Mouse (Mus musculus): ENCODE data around the gene Ghrhr. TPM values are rescaled to one million over a fixed set of nuclear protein-coding genes. Genes with fewer than 3 reads are reported as not detected.

The Ghrhr gene
- not detected in 2 replicates for polyA plus RNA-seq (2012; ENCODE audit: insufficient read depth, insufficient read length, low replicate concordance, missing spikeins)

- WGBS: 84% methylated on average over 6 of the region's 6 CpGs
- TF ChIP-seq CTCF (IDR thresholded peaks at IDR 0.05; ENCODE audit: insufficient read depth, low read depth, low read length) (no peak), POLR2A (IDR thresholded peaks at IDR 0.05; ENCODE audit: insufficient read depth, low read depth, low read length) (no peak)
- Histone ChIP-seq H3K4me3 (ENCODE audit: insufficient read depth, low read depth, low read length) (no peak within 1 kb of the TSS), H3K27ac (ENCODE audit: insufficient read depth, low read depth, low read length) (no peak within 1 kb of the TSS), H3K4me1 (ENCODE audit: control insufficient read depth, insufficient read depth, low read length) (peaks cover 9% of the 10 kb centered on the region)
Measured at GRCm38 (mm10) chr6:55376076-55376475, at the start of gene Ghrhr. Ghrhr (plus strand) TSS chr6:55376295.

DNA sequence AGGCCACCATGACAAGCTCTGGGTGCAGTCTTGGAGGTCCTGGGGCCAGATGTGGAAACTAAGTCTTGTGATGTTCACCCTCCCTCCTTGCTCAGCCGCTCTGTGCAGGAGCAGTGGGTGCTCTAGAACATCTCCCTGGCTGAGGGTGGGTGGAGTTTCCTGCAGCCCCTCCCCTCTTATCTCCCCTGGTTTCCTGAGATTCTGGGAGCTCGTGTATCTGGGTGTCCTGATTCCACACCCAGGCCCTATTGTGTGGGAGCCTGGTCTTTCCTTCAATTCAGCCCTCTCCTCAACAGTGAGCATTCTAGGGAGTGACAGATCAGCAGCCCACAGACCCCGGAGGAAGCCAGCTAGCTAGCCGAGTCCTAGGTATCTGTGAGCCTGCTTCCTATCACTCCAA, 49.8 kb upstream of the Ghrhr start:
- TF ChIP-seq CTCF (IDR thresholded peaks at IDR 0.05; ENCODE audit: insufficient read depth, low read depth, low read length): no peak
- no peak for TF ChIP-seq POLR2A (IDR thresholded peaks at IDR 0.05; ENCODE audit: insufficient read depth, low read depth, low read length)
- no peak overlapping the region for H3K27ac ChIP-seq (ENCODE audit: insufficient read depth, low read depth, low read length)
- WGBS: 86% methylated on average over 4 of the region's 4 CpGs
- H3K4me1 ChIP-seq (ENCODE audit: control insufficient read depth, insufficient read depth, low read length): 0 out of 2 replicates have a peak, but pooled peaks cover under 1% of the 10 kb centered on the region
- H3K4me3 ChIP-seq (ENCODE audit: insufficient read depth, low read depth, low read length): no peak overlapping the region

GRCm38 (mm10) chr6:55327326-55327725, 48.8 kb upstream of the Ghrhr start:
- TF ChIP-seq POLR2A (IDR thresholded peaks at IDR 0.05; ENCODE audit: insufficient read depth, low read depth, low read length): no peak
- no peak for TF ChIP-seq CTCF (IDR thresholded peaks at IDR 0.05; ENCODE audit: insufficient read depth, low read depth, low read length)
- H3K4me3 ChIP-seq (ENCODE audit: insufficient read depth, low read depth, low read length): no peak overlapping the region
- peaks cover 7% of the 10 kb centered on the region; the same call in 1 of the 2 replicates for H3K4me1 ChIP-seq (ENCODE audit: control insufficient read depth, insufficient read depth, low read length)
- H3K27ac ChIP-seq (ENCODE audit: insufficient read depth, low read depth, low read length): no peak overlapping the region
- 93% methylated on average over 13 of the region's 13 CpGs for WGBS

GRCm38 (mm10) chr6:55328179-55328578, 47.9 kb upstream of the Ghrhr start:
- no peak for TF ChIP-seq POLR2A (IDR thresholded peaks at IDR 0.05; ENCODE audit: insufficient read depth, low read depth, low read length)
- no peak for TF ChIP-seq CTCF (IDR thresholded peaks at IDR 0.05; ENCODE audit: insufficient read depth, low read depth, low read length)
- peaks cover 8% of the 10 kb centered on the region for H3K4me1 ChIP-seq (ENCODE audit: control insufficient read depth, insufficient read depth, low read length)
- H3K4me3 ChIP-seq (ENCODE audit: insufficient read depth, low read depth, low read length): no peak overlapping the region
- WGBS: 78% methylated on average over 4 of the region's 4 CpGs
- H3K27ac ChIP-seq (ENCODE audit: insufficient read depth, low read depth, low read length): no peak overlapping the region

- Histone ChIP-seq H3K4me3 (ENCODE audit: insufficient read depth, low read depth, low read length) (no peak overlapping the region), H3K4me1 (ENCODE audit: control insufficient read depth, insufficient read depth, low read length) (peaks cover 15% of the 10 kb centered on the region), H3K27ac (ENCODE audit: insufficient read depth, low read depth, low read length) (no peak overlapping the region)
- 74% methylated on average over 6 of the region's 6 CpGs for WGBS
- TF ChIP-seq CTCF (IDR thresholded peaks at IDR 0.05; ENCODE audit: insufficient read depth, low read depth, low read length): no peak
- no peak for TF ChIP-seq POLR2A (IDR thresholded peaks at IDR 0.05; ENCODE audit: insufficient read depth, low read depth, low read length)
Measured at GRCm38 (mm10) chr6:55331315-55331714, 44.8 kb upstream of the Ghrhr start.

- 57% methylated on average over 5 of the region's 5 CpGs for WGBS
- TF ChIP-seq CTCF (IDR thresholded peaks at IDR 0.05; ENCODE audit: insufficient read depth, low read depth, low read length) (no peak), POLR2A (IDR thresholded peaks at IDR 0.05; ENCODE audit: insufficient read depth, low read depth, low read length) (no peak)
- no peak overlapping the region for H3K4me3 ChIP-seq (ENCODE audit: insufficient read depth, low read depth, low read length)
- no peak overlapping the region for H3K27ac ChIP-seq (ENCODE audit: insufficient read depth, low read depth, low read length)
- peaks cover 19% of the 10 kb centered on the region for H3K4me1 ChIP-seq (ENCODE audit: control insufficient read depth, insufficient read depth, low read length)
Measured at GRCm38 (mm10) chr6:55332100-55332772, 43.9 kb upstream of the Ghrhr start.

- Histone ChIP-seq H3K27ac (ENCODE audit: insufficient read depth, low read depth, low read length) (no peak overlapping the region), H3K4me1 (ENCODE audit: control insufficient read depth, insufficient read depth, low read length) (peaks cover 19% of the 10 kb centered on the region), H3K4me3 (ENCODE audit: insufficient read depth, low read depth, low read length) (no peak overlapping the region)
- WGBS: 75% methylated on average over 6 of the region's 6 CpGs
- TF ChIP-seq CTCF (IDR thresholded peaks at IDR 0.05; ENCODE audit: insufficient read depth, low read depth, low read length) (no peak), POLR2A (IDR thresholded peaks at IDR 0.05; ENCODE audit: insufficient read depth, low read depth, low read length) (no peak)
Measured at GRCm38 (mm10) chr6:55332773-55333109, 43.4 kb upstream of the Ghrhr start.

DNA sequence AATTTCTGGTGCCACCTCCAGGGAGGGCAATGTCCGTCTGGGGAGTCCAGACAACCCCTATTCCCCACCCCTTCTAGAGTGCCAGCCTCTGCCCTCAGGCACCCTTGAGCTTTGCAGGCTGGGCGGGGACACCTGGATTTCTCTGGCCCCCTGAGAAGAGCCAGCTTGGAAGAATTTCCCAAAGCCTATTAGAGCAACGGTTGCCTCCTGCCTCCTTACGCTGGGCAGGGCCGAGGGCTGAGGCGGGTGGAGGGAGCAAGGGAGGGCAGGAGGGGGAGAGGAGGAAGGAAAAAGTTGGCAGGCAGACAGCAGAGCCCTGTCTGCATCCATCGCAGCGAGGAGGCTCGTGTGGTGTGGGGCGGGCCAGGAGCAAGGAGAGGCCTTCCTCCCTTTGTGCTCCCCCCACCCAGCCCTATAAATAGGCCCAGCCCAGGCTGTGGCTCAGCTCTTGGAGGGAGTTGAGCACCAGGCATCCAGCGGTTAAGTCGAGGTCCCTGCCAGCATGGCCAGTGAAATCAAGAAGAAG, 40.0 kb upstream of the Ghrhr start, which contains the start of gene Aqp1:
TSS of gene Aqp1 (plus strand) at position 444 of the 526 bp plus-strand sequence.
- 16% methylated on average over 12 of the region's 12 CpGs for WGBS
- TF ChIP-seq POLR2A (IDR thresholded peaks at IDR 0.05; ENCODE audit: insufficient read depth, low read depth, low read length) (no peak), CTCF (IDR thresholded peaks at IDR 0.05; ENCODE audit: insufficient read depth, low read depth, low read length) (no peak)
- Histone ChIP-seq H3K27ac (ENCODE audit: insufficient read depth, low read depth, low read length) (no peak within 1 kb of the TSS), H3K4me1 (ENCODE audit: control insufficient read depth, insufficient read depth, low read length) (peaks cover 24% of the 10 kb centered on the region), H3K4me3 (ENCODE audit: insufficient read depth, low read depth, low read length) (no peak within 1 kb of the TSS)

- H3K4me3 ChIP-seq (ENCODE audit: insufficient read depth, low read depth, low read length): no peak overlapping the region
- WGBS: 87% methylated on average over 5 of the region's 5 CpGs
- TF ChIP-seq CTCF (IDR thresholded peaks at IDR 0.05; ENCODE audit: insufficient read depth, low read depth, low read length): no peak
- no peak for TF ChIP-seq POLR2A (IDR thresholded peaks at IDR 0.05; ENCODE audit: insufficient read depth, low read depth, low read length)
- no peak overlapping the region for H3K27ac ChIP-seq (ENCODE audit: insufficient read depth, low read depth, low read length)
- peaks cover 20% of the 10 kb centered on the region for H3K4me1 ChIP-seq (ENCODE audit: control insufficient read depth, insufficient read depth, low read length)
Measured at GRCm38 (mm10) chr6:55337242-55337641, 38.9 kb upstream of the Ghrhr start.
